Mouse (Mus musculus) liver, embryonic 11.5 days (tissue): ENCODE measurements at regions not wholly inside any gene's neighbourhood (a gene's known extent, or its start where the extent isn't known, plus 50 kb on each side); places are given as distances from the start of the nearest gene placed in this dataset.

Experiments
- ATAC-seq: fragments of 200-750 bp; cut with Nextera tagmentation; replicated peaks from 2 replicates; pipeline ENCODE4 v1.8.0; 2017; ENCODE audit warnings: moderate number of reproducible peaks, mild to moderate bottlenecking, moderate TSS enrichment, moderate library complexity; ENCODE audit not compliant: low FRiP score
- DNase-seq: peaks from one replicate; pipeline ENCODE4 v3.0.0-alpha.2; 2017; ENCODE audit warnings: low spot score
- H3K27ac ChIP-seq: fragments of 300-500 bp; sonication (generic); 2 replicates; pipeline ENCODE4 v1.5.1; 2014; ENCODE audit warnings: mild to moderate bottlenecking, low read depth, low read length, control low read depth
- H3K27me3 ChIP-seq: fragments of 300-500 bp; sonication (generic); replicated peaks from 2 replicates; pipeline ENCODE4 v1.6.1; 2014; ENCODE audit warnings: low read length, mixed read lengths; ENCODE audit not compliant: control insufficient read depth, insufficient read depth
- H3K36me3 ChIP-seq: fragments of 300-500 bp; sonication (generic); 2 replicates; pipeline ENCODE4 v1.6.1; 2014; ENCODE audit warnings: mild to moderate bottlenecking, low read length, moderate library complexity, mixed read lengths; ENCODE audit not compliant: control insufficient read depth, insufficient read depth
- H3K4me1 ChIP-seq: fragments of 300-500 bp; sonication (generic); replicated peaks from 2 replicates; pipeline ENCODE4 v1.6.1; 2014; ENCODE audit warnings: low read length, mixed read lengths; ENCODE audit not compliant: control insufficient read depth, insufficient read depth
- H3K4me2 ChIP-seq: fragments of 300-500 bp; sonication (generic); 2 replicates; pipeline ENCODE4 v1.6.1; 2014; ENCODE audit warnings: mild to moderate bottlenecking, control low read depth, moderate library complexity
- H3K4me3 ChIP-seq: fragments of 300-500 bp; sonication (generic); 2 replicates; pipeline ENCODE4 v1.5.1; 2014; ENCODE audit warnings: low read depth, low read length, control low read depth
- H3K9ac ChIP-seq: fragments of 300-500 bp; sonication (generic); 2 replicates; pipeline ENCODE4 v1.6.1; 2014; ENCODE audit warnings: low read depth, low read length, control low read depth
- H3K9me3 ChIP-seq: fragments of 300-500 bp; sonication (generic); 2 replicates; pipeline ENCODE4 v1.6.1; 2016; ENCODE audit warnings: low read length, inconsistent platforms, mixed read lengths; ENCODE audit not compliant: control insufficient read depth
- whole genome bisulfite sequencing: fragments of 180-500 bp; shearing (Covaris S2); extraction: QIAGEN DNeasy Blood & Tissue Kit; methylation state at CpG from one replicate; pipeline ENCODE4 v1.1.7; 2014; 5-methylcytosine and 5-hydroxymethylcytosine counted together

GRCm38 (mm10) chr7:125185037-125185679 lies 259.3 kb upstream of the Kdm8 start:
- no peak overlapping the region for H3K4me2 ChIP-seq
- DNase-seq = no peak
- H3K36me3 ChIP-seq = no peaks in the 10 kb centered on the region
- no peak overlapping the region for H3K9ac ChIP-seq
- no peak for ATAC-seq
- H3K9me3 ChIP-seq = no peaks in the 10 kb centered on the region
- H3K27ac ChIP-seq = no peak overlapping the region
- H3K4me3 ChIP-seq = no peak overlapping the region
- H3K27me3 ChIP-seq = no peaks in the 10 kb centered on the region
- no peaks in the 10 kb centered on the region for H3K4me1 ChIP-seq
- WGBS = 75% methylated on average over 13 of the region's 13 CpGs

GRCm38 (mm10) chr7:125187011-125187740 lies 257.3 kb upstream of the Kdm8 start:
- no peak for ATAC-seq
- H3K9ac ChIP-seq = no peak overlapping the region
- no peak overlapping the region for H3K4me2 ChIP-seq
- H3K9me3 ChIP-seq = no peaks in the 10 kb centered on the region
- WGBS = 75% methylated on average over 10 of the region's 10 CpGs
- no peak overlapping the region for H3K4me3 ChIP-seq
- no peaks in the 10 kb centered on the region for H3K36me3 ChIP-seq
- no peak overlapping the region for H3K27ac ChIP-seq
- H3K4me1 ChIP-seq = no peaks in the 10 kb centered on the region
- H3K27me3 ChIP-seq = no peaks in the 10 kb centered on the region
- DNase-seq = no peak

GRCm38 (mm10) chr7:125188986-125189385 lies 255.5 kb upstream of the Kdm8 start:
- no peaks in the 10 kb centered on the region for H3K27me3 ChIP-seq
- DNase-seq (no peak), ATAC-seq (no peak)
- H3K4me2 ChIP-seq = no peak overlapping the region
- no peak overlapping the region for H3K27ac ChIP-seq
- H3K36me3 ChIP-seq = no peaks in the 10 kb centered on the region
- H3K4me1 ChIP-seq = no peaks in the 10 kb centered on the region
- H3K9ac ChIP-seq = no peak overlapping the region
- no peak overlapping the region for H3K4me3 ChIP-seq
- WGBS = 77% methylated on average over 5 of the region's 5 CpGs
- H3K9me3 ChIP-seq = no peaks in the 10 kb centered on the region

DNA sequence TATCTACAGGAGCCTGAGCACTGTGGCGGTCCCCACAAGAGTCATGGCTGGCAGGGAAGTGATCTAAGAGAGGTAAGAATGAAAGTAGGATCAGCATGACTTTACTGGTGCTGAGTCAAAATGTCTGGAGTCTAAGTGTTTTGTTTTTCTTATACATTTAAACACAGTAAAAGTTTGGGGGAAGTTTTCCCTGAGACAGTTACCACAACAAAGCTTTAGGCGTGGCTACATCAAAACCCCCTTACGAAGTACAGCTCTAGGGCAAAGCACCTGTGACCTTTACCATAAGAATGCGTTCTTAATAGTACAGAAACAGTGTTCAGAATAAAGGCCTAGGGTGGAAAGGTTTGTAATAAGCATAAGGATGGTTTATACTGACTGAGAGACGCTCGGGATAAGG lies 254.4 kb upstream of the Kdm8 start:
- H3K9me3 ChIP-seq = no peaks in the 10 kb centered on the region
- H3K9ac ChIP-seq = no peak overlapping the region
- WGBS = 77% methylated on average over 6 of the region's 6 CpGs
- no peak overlapping the region for H3K4me2 ChIP-seq
- ATAC-seq = no peak
- H3K27ac ChIP-seq = no peak overlapping the region
- H3K27me3 ChIP-seq = no peaks in the 10 kb centered on the region
- no peaks in the 10 kb centered on the region for H3K36me3 ChIP-seq
- no peak overlapping the region for H3K4me3 ChIP-seq
- no peak for DNase-seq
- H3K4me1 ChIP-seq = no peaks in the 10 kb centered on the region

DNA sequence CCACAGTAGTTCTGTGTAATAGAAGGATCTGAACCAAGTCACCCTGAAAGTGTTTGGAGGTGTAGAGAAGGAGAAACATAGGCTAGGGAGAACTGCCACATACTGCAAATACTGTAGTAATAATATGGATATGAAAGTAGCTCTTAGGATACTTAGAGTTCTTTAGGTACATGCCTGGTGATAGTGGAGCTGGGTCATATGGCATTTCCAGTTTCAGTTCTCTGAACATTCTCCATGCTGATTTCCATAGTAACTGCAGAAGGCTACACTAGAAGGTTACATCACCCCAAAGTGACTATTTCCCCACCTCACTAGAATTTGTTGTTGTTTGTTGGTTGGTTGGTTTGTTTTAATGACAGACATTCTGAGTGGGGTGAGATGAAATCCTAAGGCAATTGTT lies 253.2 kb upstream of the Kdm8 start:
- Histone ChIP-seq H3K9me3 (no peaks in the 10 kb centered on the region), H3K4me3 (no peak overlapping the region), H3K36me3 (no peaks in the 10 kb centered on the region), H3K27ac (no peak overlapping the region), H3K9ac (no peak overlapping the region), H3K4me1 (no peaks in the 10 kb centered on the region), H3K27me3 (no peaks in the 10 kb centered on the region), H3K4me2 (no peak overlapping the region)
- DNase-seq (no peak), ATAC-seq (no peak)

DNA sequence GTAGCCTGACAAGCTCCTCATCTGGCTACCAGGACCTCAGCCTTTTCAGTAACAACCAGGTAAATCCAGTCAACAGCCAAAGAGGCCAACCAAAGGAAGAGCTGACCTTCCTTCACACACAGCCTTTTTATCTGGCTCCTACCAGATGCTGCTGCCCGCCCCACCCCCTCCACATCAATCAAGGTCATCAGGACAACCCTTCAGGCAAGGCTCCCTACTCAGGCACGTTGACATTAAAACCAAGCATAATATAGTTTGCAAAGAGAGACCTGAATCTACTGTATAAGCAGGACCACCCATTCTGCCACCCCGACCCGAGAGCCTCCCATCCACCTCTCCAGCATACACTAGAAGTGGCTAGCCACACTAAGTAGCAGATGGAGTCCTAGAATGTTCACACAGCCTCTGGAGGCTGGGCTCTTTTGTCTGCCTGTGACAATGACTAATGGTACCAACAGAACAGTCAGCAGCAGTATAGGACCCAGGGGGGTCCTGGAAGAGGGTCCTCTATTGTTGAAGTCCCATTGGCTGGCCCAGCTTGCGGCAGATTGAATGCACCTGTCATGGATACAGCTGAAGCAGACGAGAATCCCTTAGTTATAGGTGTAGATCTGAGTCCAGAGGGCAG lies 233.0 kb upstream of the Kdm8 start:
- H3K27me3 ChIP-seq = no peaks in the 10 kb centered on the region
- H3K36me3 ChIP-seq = no peaks in the 10 kb centered on the region
- H3K4me1 ChIP-seq = no peaks in the 10 kb centered on the region
- H3K4me2 ChIP-seq = no peak overlapping the region
- H3K27ac ChIP-seq = no peak overlapping the region
- no peak for DNase-seq
- H3K4me3 ChIP-seq = no peak overlapping the region
- H3K9ac ChIP-seq = no peak overlapping the region
- no peaks in the 10 kb centered on the region for H3K9me3 ChIP-seq
- ATAC-seq = no peak; the same call in 1 of the 2 replicates
- WGBS = 68% methylated on average over 6 of the region's 6 CpGs

DNA sequence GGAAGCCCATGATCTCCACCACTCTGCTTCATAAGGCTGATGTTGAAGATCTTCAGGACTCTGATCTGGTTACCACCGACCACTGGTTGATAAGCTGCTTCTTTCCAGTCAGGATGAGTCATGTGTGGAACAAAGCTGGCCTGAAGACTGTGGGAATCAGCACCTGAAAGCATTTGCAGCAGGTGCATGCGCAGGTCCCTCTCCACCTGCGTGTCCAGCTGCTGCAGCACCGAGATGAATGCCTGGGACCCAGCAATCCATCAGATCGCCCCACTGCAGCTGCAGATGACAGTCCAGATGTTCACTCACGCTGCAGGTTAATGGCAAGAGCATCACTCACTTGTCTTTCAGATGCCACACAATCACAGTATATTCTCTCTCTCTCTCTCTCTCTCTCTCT lies 230.4 kb upstream of the Kdm8 start:
- no peaks in the 10 kb centered on the region for H3K4me1 ChIP-seq
- ATAC-seq (no peak), DNase-seq (no peak)
- H3K4me2 ChIP-seq = no peak overlapping the region
- no peaks in the 10 kb centered on the region for H3K36me3 ChIP-seq
- H3K9ac ChIP-seq = no peak overlapping the region
- H3K9me3 ChIP-seq = no peaks in the 10 kb centered on the region
- H3K27me3 ChIP-seq = no peaks in the 10 kb centered on the region
- no peak overlapping the region for H3K27ac ChIP-seq
- no peak overlapping the region for H3K4me3 ChIP-seq
- WGBS = 68% methylated on average over 6 of the region's 6 CpGs

DNA sequence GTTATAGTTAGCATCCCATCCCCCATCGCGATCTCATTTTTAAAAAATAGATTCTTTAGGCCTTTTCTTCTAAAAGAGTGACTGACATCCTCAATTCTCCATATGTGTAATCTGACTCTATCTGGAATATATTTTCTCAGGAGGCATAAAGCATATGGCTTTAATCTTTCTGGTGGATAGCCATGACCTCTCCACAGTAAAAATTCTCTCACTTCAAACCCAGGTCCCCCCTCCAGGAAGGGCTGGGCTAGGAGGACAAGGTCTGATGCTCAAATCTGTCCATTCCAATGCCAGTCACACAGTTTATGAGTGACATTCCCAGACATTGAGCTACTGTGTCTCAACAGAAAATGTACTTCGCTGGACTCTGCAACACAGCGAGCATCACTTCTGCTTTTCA lies 226.8 kb upstream of the Kdm8 start:
- H3K27ac ChIP-seq = no peak overlapping the region
- no peaks in the 10 kb centered on the region for H3K27me3 ChIP-seq
- H3K4me3 ChIP-seq = no peak overlapping the region
- H3K4me1 ChIP-seq = no peaks in the 10 kb centered on the region
- no peak overlapping the region for H3K4me2 ChIP-seq
- no peaks in the 10 kb centered on the region for H3K9me3 ChIP-seq
- DNase-seq = no peak
- 90% methylated on average over 4 of the region's 4 CpGs for WGBS
- no peak overlapping the region for H3K9ac ChIP-seq
- no peaks in the 10 kb centered on the region for H3K36me3 ChIP-seq
- no peak for ATAC-seq

GRCm38 (mm10) chr7:125222684-125223083 lies 221.8 kb upstream of the Kdm8 start:
- no peak overlapping the region for H3K9ac ChIP-seq
- WGBS = 82% methylated on average over 1 of the region's 1 CpGs
- DNase-seq = no peak

More at GRCm38 (mm10) chr7:125222684-125223083, 221.8 kb upstream of the Kdm8 start:
- H3K27me3 ChIP-seq = no peaks in the 10 kb centered on the region
- H3K36me3 ChIP-seq = no peaks in the 10 kb centered on the region
- H3K4me2 ChIP-seq = no peak overlapping the region
- H3K27ac ChIP-seq = no peak overlapping the region
- H3K4me1 ChIP-seq = no peaks in the 10 kb centered on the region
- H3K4me3 ChIP-seq = no peak overlapping the region
- no peaks in the 10 kb centered on the region for H3K9me3 ChIP-seq
- ATAC-seq = no peak
